In the genomic region with DNA sequence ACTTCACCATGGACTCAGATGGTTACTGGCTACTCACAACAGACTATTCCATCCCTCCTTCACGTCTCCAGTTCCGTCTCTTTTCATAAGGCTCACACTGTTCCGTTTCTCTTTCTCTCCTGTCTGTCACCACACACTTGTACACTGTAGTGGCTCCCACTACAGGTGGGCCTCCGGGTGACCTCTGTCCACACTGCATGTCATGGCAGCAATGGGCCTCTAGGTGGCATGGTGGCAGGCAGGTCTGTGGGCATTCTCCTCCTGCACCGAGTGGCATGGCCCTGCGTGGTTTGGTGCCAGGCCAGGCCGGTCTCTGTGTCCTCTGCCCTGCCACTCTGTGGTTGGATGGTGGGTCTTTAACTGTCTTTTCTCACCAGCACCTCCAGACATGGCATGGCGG, we compare ENCODE assay signal across 9 mouse cellular contexts. TPM values are rescaled to one million over a fixed set of nuclear protein-coding genes. Genes with fewer than 3 reads are reported as not detected.
DNase-seq lines count a peak whose midpoint lies in the region; ATAC-seq and TF ChIP-seq lines count a peak whose summit lies in the region.
"Had no signal": no experiment of that assay in that cellular context is flagged by ENCODE, and none has a peak within 500 bp of the region (broad histone marks: within the 10 kb centered on the region; RNA-seq: fewer than 3 reads in every experiment).

No protein-coding gene starts in this region.

- H3K4me3 ChIP-seq in bone marrow macrophage, adult 2 months (ENCODE audit: insufficient read depth, low read length), result no peak overlapping the region
- H3K4me3 ChIP-seq in lung, embryonic 16.5 days (ENCODE audit: low read length), result no peak overlapping the region
- H3K4me3 ChIP-seq: megakaryocyte, embryonic 14.5 days had no signal

- H3K4me1 ChIP-seq in bone marrow macrophage, adult 2 months (ENCODE audit: control insufficient read depth, insufficient read depth, low read length), result no peaks in the 10 kb centered on the region
- H3K4me1 ChIP-seq in lung, embryonic 16.5 days (replicated peaks; ENCODE audit: control insufficient read depth, insufficient read depth, low read length), result peaks cover 5% of the 10 kb centered on the region; the same call in 1 of the 2 replicates

- ATAC-seq in granulocyte monocyte progenitor cell, adult 5-6 weeks (replicated peaks; ENCODE audit: poor library complexity, severe bottlenecking), result peak; percentile 97
- peak; percentile 27; the same call in 1 of the 2 replicates for ATAC-seq in lung, embryonic 16.5 days (ENCODE audit: low read depth)

- no peak overlapping the region for H3K27ac ChIP-seq in bone marrow macrophage, adult 2 months (ENCODE audit: insufficient read depth, low read depth, low read length)
- no peak overlapping the region for H3K27ac ChIP-seq in lung, embryonic 16.5 days (ENCODE audit: low read length)

- no peak for TF ChIP-seq POLR2A in bone marrow macrophage, adult 2 months (IDR thresholded peaks at IDR 0.05; ENCODE audit: borderline replicate concordance, low read depth, low read length)

- TF ChIP-seq CTCF in bone marrow macrophage, adult 2 months (IDR thresholded peaks at IDR 0.05; ENCODE audit: low read depth, low read length), result peak; percentile 62

- no peak overlapping the region for H3K9ac ChIP-seq in lung, embryonic 16.5 days (ENCODE audit: low read length)

- H3K36me3 ChIP-seq in lung, embryonic 16.5 days (ENCODE audit: control insufficient read depth, insufficient read depth, low read length), result peaks cover 7% of the 10 kb centered on the region; the same call in 1 of the 2 replicates

- WGBS in lung, embryonic 16.5 days, result 71% methylated on average over 8 of the region's 8 CpGs

- no peak overlapping the region for H3K4me2 ChIP-seq in lung, embryonic 16.5 days (ENCODE audit: low read depth, low read length)

- no peaks in the 10 kb centered on the region for H3K27me3 ChIP-seq in lung, embryonic 16.5 days (ENCODE audit: control insufficient read depth, insufficient read depth, low read depth, low read length)
- H3K27me3 ChIP-seq: megakaryocyte, embryonic 14.5 days had no signal

- DNase-seq in layer of hippocampus, adult 11-12 months (ENCODE audit: low spot score), result peak; percentile 30
- no peak for DNase-seq in layer of hippocampus, postnatal 36 days
- DNase-seq in ES-CJ7 (ENCODE audit: low read depth, low spot score), result peak; percentile 27
- peak; percentile 52 to 54 for DNase-seq in spleen, postnatal 36 days (ENCODE audit: low spot score in 2 of 2)
- DNase-seq in frontal cortex, postnatal 25 days (ENCODE audit: low spot score in 2 of 2), result no peak

- peaks cover 4% of the 10 kb centered on the region; the same call in 1 of the 2 replicates for H3K9me3 ChIP-seq in lung, embryonic 16.5 days (ENCODE audit: control insufficient read depth, low read length)
- H3K9me3 ChIP-seq: megakaryocyte, embryonic 14.5 days had no signal

RNA-seq across cellular contexts. Expression of gene Trub1, which starts 30.1 kb away (rescaled TPM):
- total RNA-seq in layer of hippocampus, postnatal 36 days (2021), result 10 to 100 TPM; 18.0 to 18.5 TPM
- polyA plus RNA-seq in bone marrow macrophage, adult 2 months (2012; ENCODE audit: insufficient read depth, insufficient read length, missing spikeins), result 4.8 and 8.8 TPM in 2 replicates
- total RNA-seq in granulocyte monocyte progenitor cell, adult 5-6 weeks (2014; fragmentation: Nextera tagmentation), result 16.5 and 16.7 TPM in 2 replicates
- 13.2 and 21.0 TPM in 2 replicates for total RNA-seq in granulocyte monocyte progenitor cell, adult 5-6 weeks (2017)
- polyA plus RNA-seq in lung, embryonic 16.5 days (2015; fragmentation: Nextera tagmentation; extraction: Ambion mirVana), result 21.4 and 24.2 TPM in 2 replicates

Comparison
In these comparisons a context has a peak if more than half of its experiments do, and no peak if none do; other contexts are left out.
1. DNase-seq: peak in layer of hippocampus, adult 11-12 months (single experiment), ES-CJ7 (single experiment) and spleen, postnatal 36 days (2 of 2); none in layer of hippocampus, postnatal 36 days (0 of 2) and frontal cortex, postnatal 25 days (0 of 2).